ENCODE assay signal across 9 mouse cellular contexts in genomic region chr17:46628791-46629684, GRCm38 (mm10). TPM values are rescaled to one million over a fixed set of nuclear protein-coding genes. Genes with fewer than 3 reads are reported as not detected.
DNase-seq lines count a peak whose midpoint lies in the region; ATAC-seq and TF ChIP-seq lines count a peak whose summit lies in the region.
"Had no signal": no experiment of that assay in that cellular context is flagged by ENCODE, and none has a peak within 500 bp of the region (broad histone marks: within the 10 kb centered on the region; RNA-seq: fewer than 3 reads in every experiment).

Gene Ptk7, minus strand, starts transcription at chr17:46629504.

- no peaks in the 10 kb centered on the region for H3K36me3 ChIP-seq in forebrain, embryonic 16.5 days (ENCODE audit: control insufficient read depth, insufficient read depth)
- peaks cover 4% of the 10 kb centered on the region; the same call in 1 of the 2 replicates for H3K36me3 ChIP-seq in hindbrain, embryonic 16.5 days (ENCODE audit: control insufficient read depth, insufficient read depth, low read length)
- H3K36me3 ChIP-seq in liver, embryonic 12.5 days = no peaks in the 10 kb centered on the region; the same call in 1 of the 2 replicates
- no peaks in the 10 kb centered on the region for H3K36me3 ChIP-seq in myocyte (ENCODE audit: control insufficient read depth, insufficient read depth)
- H3K36me3 ChIP-seq: G1E had no signal

- peak within 1 kb of the TSS; percentile 90 for H3K27ac ChIP-seq in forebrain, embryonic 16.5 days (ENCODE audit: low read length)
- H3K27ac ChIP-seq in hindbrain, embryonic 16.5 days (ENCODE audit: low read depth, low read length) = peak within 1 kb of the TSS; percentile 90
- peak within 1 kb of the TSS; percentile 71 for H3K27ac ChIP-seq in liver, embryonic 12.5 days

- H3K4me3 ChIP-seq in forebrain, embryonic 16.5 days (replicated peaks; ENCODE audit: low read length) = peak within 1 kb of the TSS; percentile 93
- H3K4me3 ChIP-seq in hindbrain, embryonic 16.5 days (ENCODE audit: low read length) = peak within 1 kb of the TSS; percentile 92
- peak within 1 kb of the TSS; percentile 66 for H3K4me3 ChIP-seq in liver, embryonic 12.5 days
- H3K4me3 ChIP-seq in myocyte = peak within 1 kb of the TSS; percentile 47

- peak; percentile 59 for TF ChIP-seq POLR2A in myocyte (IDR thresholded peaks at IDR 0.05; ENCODE audit: insufficient read length, low read depth)

- H3K9me3 ChIP-seq in forebrain, embryonic 16.5 days (ENCODE audit: control insufficient read depth, low read length) = no peaks in the 10 kb centered on the region
- H3K9me3 ChIP-seq in hindbrain, embryonic 16.5 days (ENCODE audit: control insufficient read depth, low read length) = no peaks in the 10 kb centered on the region
- H3K9me3 ChIP-seq in liver, embryonic 12.5 days (replicated peaks) = no peaks in the 10 kb centered on the region
- H3K9me3 ChIP-seq: G1E had no signal

- peak; percentile 96 for DNase-seq in heart, adult 11 months
- DNase-seq in heart, postnatal 25 days (ENCODE audit: low spot score) = no peak
- peak; percentile 50 for DNase-seq in cerebellum, adult 11 months
- DNase-seq in thymus, adult 18-20 months = peak; percentile 26 to 49

- under 1% methylated on average over 57 of the region's 90 CpGs for WGBS in forebrain, embryonic 16.5 days
- under 1% methylated on average over 65 of the region's 90 CpGs for WGBS in hindbrain, embryonic 16.5 days
- under 1% methylated on average over 86 of the region's 90 CpGs for WGBS in liver, embryonic 12.5 days (ENCODE audit: insufficient replicate concordance)

- intact Hi-C loops in heart, postnatal 25 days (cut with DNase I) = no loop called here

- peak within 1 kb of the TSS; percentile 95 for H3K9ac ChIP-seq in forebrain, embryonic 16.5 days (replicated peaks; ENCODE audit: low read depth, low read length)
- H3K9ac ChIP-seq in hindbrain, embryonic 16.5 days (ENCODE audit: low read depth, low read length) = peak within 1 kb of the TSS; percentile 97
- H3K9ac ChIP-seq in liver, embryonic 12.5 days = peak within 1 kb of the TSS; percentile 74

- peak within 1 kb of the TSS; percentile 80 for H3K4me2 ChIP-seq in forebrain, embryonic 16.5 days (ENCODE audit: low read length)
- peak within 1 kb of the TSS; percentile 85 for H3K4me2 ChIP-seq in hindbrain, embryonic 16.5 days (ENCODE audit: low read length)
- H3K4me2 ChIP-seq in liver, embryonic 12.5 days = peak within 1 kb of the TSS; percentile 70
- peak within 1 kb of the TSS; percentile 78 for H3K4me2 ChIP-seq in myocyte (ENCODE audit: low read depth)

- no peaks in the 10 kb centered on the region for H3K27me3 ChIP-seq in forebrain, embryonic 16.5 days (replicated peaks; ENCODE audit: control insufficient read depth, insufficient read depth, low read length)
- H3K27me3 ChIP-seq in hindbrain, embryonic 16.5 days (replicated peaks; ENCODE audit: control insufficient read depth, insufficient read depth, low read length) = no peaks in the 10 kb centered on the region
- peaks cover 57% of the 10 kb centered on the region for H3K27me3 ChIP-seq in liver, embryonic 12.5 days (replicated peaks)
- H3K27me3 ChIP-seq in myocyte (ENCODE audit: control insufficient read depth, insufficient read depth, insufficient read length) = no peaks in the 10 kb centered on the region

- ATAC-seq in forebrain, embryonic 16.5 days = peak; percentile 80
- peak; percentile 84 for ATAC-seq in hindbrain, embryonic 16.5 days
- ATAC-seq in liver, embryonic 12.5 days = peak; percentile 36

- H3K4me1 ChIP-seq in forebrain, embryonic 16.5 days (replicated peaks; ENCODE audit: control insufficient read depth, insufficient read depth, low read length) = peaks cover 36% of the 10 kb centered on the region
- H3K4me1 ChIP-seq in hindbrain, embryonic 16.5 days (ENCODE audit: control insufficient read depth, insufficient read depth, low read depth, low read length) = peaks cover 20% of the 10 kb centered on the region
- peaks cover 44% of the 10 kb centered on the region for H3K4me1 ChIP-seq in liver, embryonic 12.5 days

- peaks cover 5% of the 10 kb centered on the region for H3K79me2 ChIP-seq in myocyte (ENCODE audit: control insufficient read depth, insufficient read depth)

- H3ac ChIP-seq in myocyte (ENCODE audit: control insufficient read depth, insufficient read length) = peak within 1 kb of the TSS; percentile 75

TF ChIP-seq in myocyte, 11 proteins besides CTCF, POLR2A, EP300 and RAD21:
- TF ChIP-seq MYOD1 (IDR thresholded peaks at IDR 0.05; ENCODE audit: control insufficient read depth in 1 of 3, insufficient read length in 2 of 3, low read depth in 2 of 3) = peak in 1 of 3 experiments; percentile 23
- TF ChIP-seq SRF (IDR thresholded peaks at IDR 0.05; ENCODE audit: control insufficient read depth, insufficient read length, low read depth) = no peak

RNA-seq across cellular contexts. Expression of gene Ptk7, which starts in this region (rescaled TPM):
- 1 to 10 TPM; 3.3 to 4.1 TPM for total RNA-seq in heart, postnatal 25 days (2021)
- 33.9 and 36.5 TPM in 2 replicates for polyA plus RNA-seq in forebrain, embryonic 16.5 days (2015; fragmentation: Nextera tagmentation; extraction: Ambion mirVana)
- polyA plus RNA-seq in hindbrain, embryonic 16.5 days (2015; fragmentation: Nextera tagmentation; extraction: Ambion mirVana) = 25.9 and 36.1 TPM in 2 replicates
- 16.8 and 17.7 TPM in 2 replicates for polyA plus RNA-seq in liver, embryonic 12.5 days (2016; fragmentation: Nextera tagmentation; extraction: Ambion mirVana)
- polyA plus RNA-seq in myocyte (2012; fragmentation: generic; extraction: Trizol) = 15.6 TPM
